Mouse (Mus musculus) ovary, postnatal 14 days (tissue): ENCODE measurements at regions not wholly inside any gene's neighbourhood (a gene's known extent, or its start where the extent isn't known, plus 50 kb on each side); places are given as distances from the start of the nearest gene placed in this dataset.

Experiments
- DNase-seq: peaks from one replicate; pipeline ENCODE4 v3.0.0; 2022; ENCODE audit warnings: low spot score

DNA sequence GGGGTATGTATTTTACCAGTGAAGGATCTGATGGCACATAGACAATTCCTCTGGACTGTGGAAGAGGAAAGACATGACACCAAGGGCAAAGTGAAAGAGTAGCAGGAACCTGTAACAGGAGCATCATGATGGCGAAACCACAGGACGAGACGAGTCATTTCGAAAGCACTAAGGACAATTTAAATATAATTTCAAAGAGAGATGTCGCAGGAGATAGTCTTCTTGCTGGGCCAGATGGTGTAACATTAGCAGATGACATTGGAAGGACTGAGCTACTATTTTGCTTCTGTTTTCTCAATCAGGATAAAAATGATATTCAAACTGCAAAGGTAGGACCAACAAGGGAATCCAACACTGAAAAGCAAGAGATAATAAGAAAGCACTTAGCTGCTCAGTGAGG is 1009.7 kb upstream of the Adgrl4 start:
- no peak for DNase-seq

DNA sequence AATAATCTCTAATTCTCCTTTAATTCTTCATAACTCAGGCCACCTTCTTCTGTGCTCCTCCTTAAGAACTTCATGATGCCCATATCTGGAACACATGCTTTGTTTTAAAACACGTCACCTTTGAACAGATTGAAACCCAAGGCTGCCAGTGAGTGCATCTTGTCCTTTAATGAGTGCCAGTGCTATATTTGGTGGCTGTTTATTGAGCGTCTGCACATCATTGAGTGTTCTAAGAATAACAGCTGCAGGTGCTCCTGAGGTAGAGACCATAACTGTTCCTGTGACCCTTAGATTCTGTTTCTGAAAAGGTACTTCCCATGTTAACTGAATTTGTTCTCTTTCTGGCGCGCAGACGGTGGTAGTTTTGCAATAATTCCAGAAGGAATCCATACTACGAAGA is 1006.4 kb upstream of the Adgrl4 start:
- no peak for DNase-seq

DNA sequence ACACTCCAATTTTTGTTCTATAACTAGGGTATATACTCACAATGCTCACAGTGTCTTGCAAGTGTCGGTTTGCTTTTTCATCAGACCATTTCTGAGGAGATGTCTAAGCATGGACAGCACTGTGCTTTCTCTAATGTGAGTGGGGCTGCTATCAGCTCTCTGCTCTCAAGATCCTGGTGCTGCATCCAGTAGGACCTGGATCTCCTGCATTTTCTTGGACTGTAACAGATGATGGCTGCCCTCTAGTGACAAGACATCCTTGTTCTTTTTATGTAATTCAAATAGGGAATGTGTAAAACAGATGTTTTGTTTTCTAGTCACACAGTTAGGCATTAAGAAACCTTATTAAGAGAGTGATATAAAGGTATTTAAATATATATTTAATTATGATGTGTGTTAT is 1002.5 kb upstream of the Adgrl4 start:
- DNase-seq, result no peak

DNA sequence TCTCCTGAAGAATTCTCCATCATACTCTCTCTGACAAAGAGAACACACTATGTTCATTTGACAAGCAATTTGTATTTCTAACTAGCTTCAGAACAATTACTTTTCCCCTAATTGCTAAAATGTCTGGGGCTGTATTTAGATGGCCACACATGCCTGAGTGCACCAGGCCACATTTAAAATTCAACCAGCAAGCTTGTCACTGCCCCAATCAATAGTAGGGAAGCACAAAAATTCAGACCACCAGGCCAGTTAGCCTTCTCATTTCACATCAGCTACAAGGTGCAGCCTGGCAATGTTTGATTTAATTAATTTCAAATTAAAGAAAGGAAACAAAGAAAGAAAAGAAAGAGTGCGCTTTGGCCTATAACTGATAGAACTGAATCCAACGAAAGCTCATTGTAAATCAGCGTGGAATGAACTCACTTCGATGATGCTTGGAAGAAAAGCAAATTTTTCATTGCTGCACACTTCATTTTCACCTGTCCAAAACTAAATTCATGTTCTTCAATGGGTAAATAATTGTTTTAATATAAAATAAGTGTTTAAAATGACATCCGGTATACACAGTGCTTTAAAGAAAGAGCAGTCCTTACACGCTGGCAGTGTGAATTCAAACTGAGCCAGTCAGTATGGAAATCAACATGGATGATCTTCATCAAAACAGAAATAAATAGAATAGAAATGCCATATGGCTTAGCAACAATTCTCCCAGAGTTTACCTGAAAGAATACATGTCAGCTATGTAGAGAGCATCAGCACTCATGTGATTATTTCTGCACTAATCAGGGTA is 1001.7 kb upstream of the Adgrl4 start:
- DNase-seq, result no peak
